Mouse (Mus musculus): Measurements from ENCODE around the gene Cit. TPM values are rescaled to one million over a fixed set of nuclear protein-coding genes. Genes with fewer than 3 reads are reported as not detected.

Gene Cit
- polyA plus RNA-seq, 1 experiment = 19.0 TPM

DNA sequence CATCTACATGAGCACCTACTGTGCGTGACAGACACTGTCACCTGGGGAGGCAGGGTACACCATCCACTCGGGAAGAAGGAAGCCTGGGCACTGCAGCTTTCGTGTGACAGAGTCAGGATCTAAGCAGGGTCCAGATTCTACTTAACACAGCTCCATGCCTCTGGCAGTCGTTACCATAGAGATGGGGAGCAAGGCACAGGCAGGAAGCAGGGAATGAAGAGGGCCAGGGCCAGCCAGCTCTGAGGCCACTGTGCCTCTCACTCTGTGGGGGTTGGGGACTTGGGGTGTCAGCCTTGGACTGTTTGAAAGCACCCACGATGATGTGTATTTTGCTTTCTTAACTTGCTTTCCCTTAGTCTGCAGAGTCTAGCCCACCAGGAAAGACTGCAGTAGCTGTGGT lies 133.2 kb downstream of the Cit start:
- Histone ChIP-seq H3K27ac (ENCODE audit: control insufficient read depth, insufficient read depth, low read depth, low read length) (no peak overlapping the region), H3K36me3 (ENCODE audit: control insufficient read depth, insufficient read depth, low read length) (peaks cover 3% of the 10 kb centered on the region), H3K4me3 (ENCODE audit: control insufficient read depth, low read depth, low read length) (no peak overlapping the region), H3K4me1 (ENCODE audit: control insufficient read depth, insufficient read depth, low read length) (no peaks in the 10 kb centered on the region), H3K27me3 (ENCODE audit: control insufficient read depth, insufficient read depth, low read length) (no peaks in the 10 kb centered on the region)
- TF ChIP-seq POLR2A (IDR thresholded peaks at IDR 0.05; ENCODE audit: control insufficient read depth, low read depth, low read length) (no peak), CTCF (IDR thresholded peaks at IDR 0.05; ENCODE audit: control insufficient read depth, insufficient read depth, insufficient replicate concordance, low read depth, low read length) (no peak)

- Histone ChIP-seq H3K4me3 (ENCODE audit: control insufficient read depth, low read depth, low read length) (no peak overlapping the region), H3K4me1 (ENCODE audit: control insufficient read depth, insufficient read depth, low read length) (no peaks in the 10 kb centered on the region), H3K27me3 (ENCODE audit: control insufficient read depth, insufficient read depth, low read length) (no peaks in the 10 kb centered on the region), H3K36me3 (ENCODE audit: control insufficient read depth, insufficient read depth, low read length) (peaks cover 1% of the 10 kb centered on the region; the same call in 1 of the 2 replicates), H3K27ac (ENCODE audit: control insufficient read depth, insufficient read depth, low read depth, low read length) (no peak overlapping the region)
- TF ChIP-seq POLR2A (IDR thresholded peaks at IDR 0.05; ENCODE audit: control insufficient read depth, low read depth, low read length) (no peak), CTCF (IDR thresholded peaks at IDR 0.05; ENCODE audit: control insufficient read depth, insufficient read depth, insufficient replicate concordance, low read depth, low read length) (peak; percentile 73; the same call in 1 of the 2 replicates)
Measured at GRCm38 (mm10) chr5:115979134-115979696, 134.1 kb downstream of the Cit start.

GRCm38 (mm10) chr5:115980537-115980936 lies 135.5 kb downstream of the Cit start:
- H3K4me1 ChIP-seq (ENCODE audit: control insufficient read depth, insufficient read depth, low read length) = no peaks in the 10 kb centered on the region
- TF ChIP-seq POLR2A (IDR thresholded peaks at IDR 0.05; ENCODE audit: control insufficient read depth, low read depth, low read length) (no peak), CTCF (IDR thresholded peaks at IDR 0.05; ENCODE audit: control insufficient read depth, insufficient read depth, insufficient replicate concordance, low read depth, low read length) (no peak)
- no peaks in the 10 kb centered on the region; the same call in none of the 2 replicates for H3K36me3 ChIP-seq (ENCODE audit: control insufficient read depth, insufficient read depth, low read length)
- no peaks in the 10 kb centered on the region for H3K27me3 ChIP-seq (ENCODE audit: control insufficient read depth, insufficient read depth, low read length)
- no peak overlapping the region for H3K27ac ChIP-seq (ENCODE audit: control insufficient read depth, insufficient read depth, low read depth, low read length)
- no peak overlapping the region for H3K4me3 ChIP-seq (ENCODE audit: control insufficient read depth, low read depth, low read length)

DNA sequence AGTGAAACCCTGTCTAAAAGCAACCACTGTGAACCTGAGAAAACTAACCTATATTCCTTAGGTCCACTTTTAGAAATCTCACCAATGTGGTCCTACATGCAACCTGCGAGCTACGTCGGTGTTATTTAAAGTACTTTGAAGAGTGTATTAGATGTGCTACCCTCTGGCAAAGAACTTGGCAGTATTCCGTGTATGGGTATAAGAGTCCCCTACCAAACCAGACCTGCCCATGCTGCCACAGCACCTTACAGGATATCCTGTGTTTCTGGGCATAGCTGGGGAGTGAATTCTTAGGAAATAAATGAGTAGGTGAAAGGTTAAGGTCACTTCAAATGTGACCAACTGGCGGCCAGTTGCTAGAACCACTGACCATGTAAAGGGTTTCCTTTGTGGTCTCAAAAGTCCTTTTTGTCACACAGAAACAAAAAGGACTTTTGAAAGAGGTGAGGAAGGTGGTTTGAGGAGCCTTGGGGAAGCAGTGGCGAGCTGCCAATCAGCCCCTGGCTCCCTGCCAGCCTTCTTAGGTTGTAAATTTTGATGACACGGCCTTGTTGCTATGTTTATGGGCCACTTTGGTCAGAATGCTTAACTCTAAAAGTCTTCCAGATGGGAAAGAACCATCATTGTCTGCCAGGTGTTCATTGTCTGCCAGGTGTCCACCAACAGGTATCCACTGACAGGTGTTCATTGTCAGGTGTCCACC lies 137.7 kb downstream of the Cit start:
- no peak for TF ChIP-seq POLR2A (IDR thresholded peaks at IDR 0.05; ENCODE audit: control insufficient read depth, low read depth, low read length)
- TF ChIP-seq CTCF (IDR thresholded peaks at IDR 0.05; ENCODE audit: control insufficient read depth, insufficient read depth, insufficient replicate concordance, low read depth, low read length) = no peak
- Histone ChIP-seq H3K36me3 (ENCODE audit: control insufficient read depth, insufficient read depth, low read length) (no peaks in the 10 kb centered on the region; the same call in none of the 2 replicates), H3K27ac (ENCODE audit: control insufficient read depth, insufficient read depth, low read depth, low read length) (no peak overlapping the region), H3K4me3 (ENCODE audit: control insufficient read depth, low read depth, low read length) (no peak overlapping the region), H3K27me3 (ENCODE audit: control insufficient read depth, insufficient read depth, low read length) (no peaks in the 10 kb centered on the region), H3K4me1 (ENCODE audit: control insufficient read depth, insufficient read depth, low read length) (no peaks in the 10 kb centered on the region)

GRCm38 (mm10) chr5:115984392-115984791 lies 139.3 kb downstream of the Cit start:
- H3K27me3 ChIP-seq (ENCODE audit: control insufficient read depth, insufficient read depth, low read length) = no peaks in the 10 kb centered on the region
- no peak overlapping the region for H3K27ac ChIP-seq (ENCODE audit: control insufficient read depth, insufficient read depth, low read depth, low read length)
- no peaks in the 10 kb centered on the region for H3K4me1 ChIP-seq (ENCODE audit: control insufficient read depth, insufficient read depth, low read length)
- peaks cover 1% of the 10 kb centered on the region for H3K36me3 ChIP-seq (ENCODE audit: control insufficient read depth, insufficient read depth, low read length)
- TF ChIP-seq CTCF (IDR thresholded peaks at IDR 0.05; ENCODE audit: control insufficient read depth, insufficient read depth, insufficient replicate concordance, low read depth, low read length) (no peak), POLR2A (IDR thresholded peaks at IDR 0.05; ENCODE audit: control insufficient read depth, low read depth, low read length) (no peak)
- no peak overlapping the region for H3K4me3 ChIP-seq (ENCODE audit: control insufficient read depth, low read depth, low read length)

DNA sequence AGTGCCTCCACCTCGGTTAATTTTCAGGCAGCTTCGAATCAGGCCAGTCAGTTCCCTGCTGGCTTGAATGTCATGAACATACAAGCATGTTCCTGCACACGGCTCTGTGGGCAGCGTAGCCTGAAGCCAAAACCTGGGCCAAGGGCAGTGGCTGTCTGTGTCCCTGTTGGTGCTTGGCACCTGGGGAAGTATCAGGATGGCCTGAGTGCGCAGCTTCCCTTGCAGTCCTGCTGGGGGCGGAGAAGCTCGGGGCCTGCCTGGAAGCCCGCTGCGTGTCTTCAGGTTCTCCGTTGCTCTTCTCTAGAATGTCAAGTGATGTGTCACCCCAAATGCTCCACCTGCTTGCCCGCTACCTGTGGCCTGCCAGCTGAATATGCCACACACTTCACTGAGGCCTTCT lies 140.0 kb downstream of the Cit start:
- TF ChIP-seq POLR2A (IDR thresholded peaks at IDR 0.05; ENCODE audit: control insufficient read depth, low read depth, low read length) = no peak
- H3K4me1 ChIP-seq (ENCODE audit: control insufficient read depth, insufficient read depth, low read length) = no peaks in the 10 kb centered on the region
- H3K27ac ChIP-seq (ENCODE audit: control insufficient read depth, insufficient read depth, low read depth, low read length) = no peak overlapping the region
- H3K4me3 ChIP-seq (ENCODE audit: control insufficient read depth, low read depth, low read length) = no peak overlapping the region
- peaks cover 1% of the 10 kb centered on the region for H3K36me3 ChIP-seq (ENCODE audit: control insufficient read depth, insufficient read depth, low read length)
- H3K27me3 ChIP-seq (ENCODE audit: control insufficient read depth, insufficient read depth, low read length) = no peaks in the 10 kb centered on the region

DNA sequence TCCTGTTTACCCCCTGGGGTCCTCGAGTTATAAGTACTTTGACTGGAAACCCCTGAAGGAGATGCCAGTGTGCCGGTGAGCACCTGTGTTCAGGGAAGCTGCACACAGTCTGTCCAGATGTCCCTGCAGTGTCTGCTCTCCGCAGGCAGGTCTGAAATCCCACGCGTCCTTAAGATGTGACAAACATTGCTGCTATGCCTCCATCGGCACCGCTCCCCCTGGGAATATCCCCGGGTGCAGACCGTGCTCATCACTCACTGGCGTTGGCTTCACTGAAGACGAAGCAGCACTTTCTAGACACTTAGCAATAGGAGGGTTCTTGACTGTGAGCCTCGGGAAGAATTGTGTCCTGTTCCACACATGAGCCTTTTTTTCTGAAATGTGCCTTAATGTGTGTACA lies 142.2 kb downstream of the Cit start:
- TF ChIP-seq POLR2A (IDR thresholded peaks at IDR 0.05; ENCODE audit: control insufficient read depth, low read depth, low read length) (no peak), CTCF (IDR thresholded peaks at IDR 0.05; ENCODE audit: control insufficient read depth, insufficient read depth, insufficient replicate concordance, low read depth, low read length) (no peak)
- Histone ChIP-seq H3K36me3 (ENCODE audit: control insufficient read depth, insufficient read depth, low read length) (peaks cover 1% of the 10 kb centered on the region), H3K4me3 (ENCODE audit: control insufficient read depth, low read depth, low read length) (no peak overlapping the region), H3K27ac (ENCODE audit: control insufficient read depth, insufficient read depth, low read depth, low read length) (no peak overlapping the region), H3K4me1 (ENCODE audit: control insufficient read depth, insufficient read depth, low read length) (no peaks in the 10 kb centered on the region; the same call in 1 of the 2 replicates), H3K27me3 (ENCODE audit: control insufficient read depth, insufficient read depth, low read length) (no peaks in the 10 kb centered on the region)

Data from testis, adult 2 months (tissue).